Mouse (Mus musculus) telencephalon, adult 2 months (tissue): ENCODE data around the gene Mllt10.

Experiments used
- DNase-seq: peaks from one replicate; pipeline ENCODE4 v3.0.0-alpha.2; 2011; ENCODE audit warnings: low read depth, low spot score

Gene Mllt10

GRCm38 (mm10) chr2:18034371-18035250, 20.4 kb upstream of the Mllt10 start:
- no peak for DNase-seq

- no peak for DNase-seq
Observed at GRCm38 (mm10) chr2:18037491-18037890, 17.5 kb upstream of the Mllt10 start, which contains the start of gene A930004D18Rik. TSS of gene A930004D18Rik (minus strand) at chr2:18037737.

DNA sequence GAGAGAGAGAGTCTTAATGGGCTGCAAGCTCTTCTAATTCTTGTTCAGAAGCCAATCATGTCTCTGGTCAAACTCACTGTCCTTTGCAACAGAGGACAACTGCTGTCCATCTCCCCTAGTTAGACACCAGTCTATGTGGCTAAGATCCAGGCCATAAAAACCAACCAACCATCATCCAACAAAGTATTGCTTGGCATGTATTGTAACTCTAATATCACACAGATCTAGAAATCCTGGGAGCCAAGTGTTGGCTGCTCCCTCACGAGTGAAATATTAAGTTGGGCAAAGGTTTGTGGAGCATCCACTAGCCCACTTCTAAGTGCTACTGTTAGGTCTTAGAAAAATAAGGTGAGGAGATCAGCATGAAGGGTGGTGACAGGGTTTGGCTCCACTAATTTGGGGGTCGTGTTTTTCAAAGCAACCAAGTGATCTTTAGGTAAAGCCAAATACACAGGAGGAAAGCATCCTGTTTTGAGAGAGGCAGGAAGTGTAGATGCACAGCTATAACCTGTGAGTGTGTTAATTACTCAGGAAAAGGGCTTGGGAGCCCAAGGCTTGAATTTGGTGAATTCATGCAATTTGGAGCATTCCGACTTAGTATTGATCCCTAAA, 16.8 kb upstream of the Mllt10 start:
- DNase-seq, result no peak

DNA sequence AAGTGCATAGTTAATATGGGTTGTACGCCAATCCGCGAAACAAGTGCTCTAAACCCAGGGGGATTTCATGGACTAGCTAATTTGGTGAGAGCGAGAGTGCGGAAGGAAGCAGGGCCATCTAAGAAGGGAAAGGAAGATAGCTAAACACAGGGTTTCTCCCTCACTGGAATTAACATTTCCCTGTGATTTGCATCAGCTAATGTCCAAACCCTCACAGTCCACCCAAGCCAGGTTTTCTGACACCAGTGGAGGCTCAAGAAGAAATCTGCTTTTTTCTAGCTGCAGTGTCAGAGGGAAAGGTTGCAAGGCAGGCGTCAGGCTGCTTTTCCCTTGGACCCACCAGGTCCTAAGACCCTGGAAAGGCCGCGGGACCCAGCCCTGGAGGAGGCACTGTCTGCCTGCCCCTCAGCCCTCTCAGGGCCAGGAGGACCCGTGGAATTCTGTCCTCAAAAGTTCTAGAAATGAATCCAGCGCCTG, 16.1 kb upstream of the Mllt10 start:
- no peak for DNase-seq

GRCm38 (mm10) chr2:18039566-18040290, 15.3 kb upstream of the Mllt10 start:
- no peak for DNase-seq

DNA sequence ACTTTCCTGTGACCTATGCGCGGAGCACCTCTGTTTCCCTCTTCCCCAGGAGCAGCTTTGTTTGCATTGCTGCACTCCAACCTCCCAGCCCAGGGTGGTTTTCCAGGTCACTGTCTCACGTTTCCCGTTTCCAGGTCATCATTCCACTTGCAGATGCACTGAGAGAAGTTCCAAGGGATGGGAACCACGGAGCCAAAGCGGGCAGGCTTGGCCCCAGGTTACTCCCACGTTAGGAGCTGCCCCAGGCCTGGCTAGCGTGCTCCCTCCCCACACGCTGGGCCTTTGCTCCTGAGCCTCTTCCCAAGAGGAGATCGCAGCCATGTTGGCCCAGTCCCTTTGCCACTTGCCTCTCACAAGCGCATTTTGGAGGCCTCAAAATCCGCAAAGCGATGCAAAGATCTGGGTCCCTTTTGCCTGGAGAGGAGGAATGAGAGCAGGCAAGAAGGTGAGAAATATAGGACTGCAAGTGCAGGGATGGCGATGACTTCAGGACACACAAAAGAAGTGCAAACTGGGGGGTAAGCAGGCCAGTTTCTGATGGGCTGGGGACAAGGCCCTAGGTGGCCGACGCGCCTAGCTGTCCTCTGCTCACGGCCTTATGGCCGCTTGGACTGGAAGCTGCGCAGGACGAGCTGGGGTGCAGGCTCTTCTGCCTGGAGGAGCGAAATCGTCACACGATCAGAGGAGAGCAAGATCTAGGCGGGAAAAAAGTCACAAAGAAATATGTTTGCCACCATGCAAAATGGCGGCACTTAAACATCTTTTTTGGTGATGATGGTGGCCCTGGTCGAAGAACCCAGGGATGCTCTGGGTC, 14.5 kb upstream of the Mllt10 start:
- no peak for DNase-seq

DNA sequence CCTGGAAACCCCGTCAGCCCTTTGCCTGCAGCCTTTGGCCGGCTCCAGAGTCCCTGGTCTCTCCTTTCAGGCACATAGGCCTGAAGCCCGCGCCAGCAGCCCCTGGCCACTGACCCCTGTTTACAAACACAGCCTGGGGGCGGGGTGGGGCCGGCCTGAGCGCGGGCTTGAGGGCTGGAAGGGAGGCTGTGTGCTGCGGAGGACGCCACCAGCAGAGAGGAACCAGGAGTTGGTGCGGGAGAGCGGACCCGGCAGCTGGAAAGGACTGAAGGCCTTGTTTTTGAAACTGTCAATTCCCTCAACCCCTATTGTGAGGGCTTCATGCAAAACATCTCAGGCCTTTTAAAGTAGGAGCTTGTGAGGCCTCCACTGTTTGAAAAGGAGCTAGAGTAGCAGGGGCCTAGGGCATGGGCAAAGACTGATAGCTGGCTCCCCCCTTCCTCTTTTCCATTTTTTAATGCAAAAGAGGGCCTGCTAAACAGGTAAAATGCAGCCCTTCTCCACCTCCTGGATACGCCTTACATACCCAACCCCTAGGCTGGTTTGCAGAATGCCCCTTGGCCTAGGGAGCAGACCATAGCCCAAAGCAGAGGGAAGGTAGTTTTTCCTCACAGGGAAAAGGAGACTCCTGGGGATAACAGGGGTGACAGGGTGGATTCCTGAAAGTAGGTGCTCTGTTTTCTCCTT, 13.7 kb upstream of the Mllt10 start:
- no peak for DNase-seq

GRCm38 (mm10) chr2:18045143-18045780, 9.8 kb upstream of the Mllt10 start:
- DNase-seq, result no peak

- no peak for DNase-seq
Observed at GRCm38 (mm10) chr2:18045781-18046181, 9.3 kb upstream of the Mllt10 start.

- no peak for DNase-seq
Observed at GRCm38 (mm10) chr2:18046186-18046585, 8.9 kb upstream of the Mllt10 start.

DNA sequence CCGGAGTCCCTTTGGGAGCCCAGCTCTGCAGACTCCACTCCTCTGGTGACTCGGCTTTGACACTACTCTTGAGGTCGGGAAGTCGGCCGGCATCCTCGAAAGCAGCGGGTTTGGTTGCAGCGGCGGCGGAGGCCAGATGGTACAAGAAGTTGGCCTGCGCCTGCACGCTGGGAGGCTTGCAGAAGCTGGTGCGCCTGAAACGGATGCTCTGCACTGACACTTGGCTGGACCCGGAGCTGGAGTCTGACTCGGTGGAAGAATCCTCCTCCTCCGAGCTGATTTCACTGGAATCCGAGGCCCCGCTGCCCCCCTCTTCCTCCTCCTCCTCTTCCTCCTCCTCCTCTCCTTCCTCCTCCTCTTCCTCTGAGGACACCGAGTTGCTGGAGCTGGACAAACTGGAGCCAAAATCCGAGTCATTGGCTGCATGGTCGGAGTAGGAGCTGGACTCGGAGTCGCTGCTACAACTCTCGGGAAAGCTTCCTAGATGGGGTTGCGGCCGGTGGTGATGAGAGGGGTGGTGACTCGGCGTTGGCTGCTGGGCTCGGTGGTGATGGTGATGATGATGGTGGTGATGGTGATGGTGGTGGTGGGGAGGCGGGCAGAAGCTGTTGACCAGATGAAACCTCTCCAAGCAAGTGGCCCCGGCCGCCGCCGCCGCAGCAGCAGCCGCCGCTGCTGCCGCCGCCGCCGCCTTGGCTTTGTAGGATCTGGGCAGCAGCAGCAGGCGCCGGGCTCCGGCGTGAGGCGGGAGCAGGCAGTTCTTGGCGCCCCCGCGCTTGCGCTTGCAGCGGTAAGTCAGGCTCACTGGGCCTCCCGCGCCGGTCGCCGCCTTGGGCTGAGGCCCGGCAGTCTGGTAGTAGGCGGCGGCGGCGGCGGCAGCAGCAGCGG, 8.0 kb upstream of the Mllt10 start:
- DNase-seq, result no peak

- no peak for DNase-seq
Observed at GRCm38 (mm10) chr2:18047646-18048452, 7.2 kb upstream of the Mllt10 start.

DNA sequence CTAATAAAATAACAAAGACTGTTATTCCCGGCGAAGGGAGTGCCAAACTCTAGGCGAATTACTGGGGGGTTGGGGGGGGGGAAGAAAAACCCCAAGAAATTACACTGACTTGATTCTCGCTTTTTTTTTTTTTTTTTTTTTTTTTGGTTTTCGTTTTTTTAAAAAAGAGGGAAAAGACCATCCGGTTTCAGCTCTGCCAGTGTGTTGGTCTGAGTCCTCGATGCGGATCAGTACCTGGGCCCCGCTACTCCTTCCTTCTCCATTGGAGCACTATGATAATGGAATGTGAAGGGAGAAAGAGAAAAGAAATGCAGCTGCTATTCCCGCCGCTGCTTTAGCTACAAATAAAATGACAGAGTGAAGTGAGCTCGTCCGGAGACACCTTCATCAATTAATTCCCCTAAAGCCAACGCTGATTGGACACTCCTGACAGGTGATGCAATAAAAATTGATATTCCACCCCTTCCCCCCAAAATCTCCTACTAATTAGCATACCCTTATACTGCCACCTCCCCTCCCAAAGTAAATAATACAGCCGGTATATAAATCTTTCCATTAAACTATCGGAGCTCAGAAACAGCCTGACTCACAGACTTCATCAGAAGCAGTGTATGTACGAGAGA, 6.5 kb upstream of the Mllt10 start, which contains the start of gene Skida1:
Skida1 (minus strand) TSS at position 599 of the 623 bp plus-strand sequence.
- no peak for DNase-seq

GRCm38 (mm10) chr2:18049279-18049821, 5.7 kb upstream of the Mllt10 start:
- no peak for DNase-seq

DNA sequence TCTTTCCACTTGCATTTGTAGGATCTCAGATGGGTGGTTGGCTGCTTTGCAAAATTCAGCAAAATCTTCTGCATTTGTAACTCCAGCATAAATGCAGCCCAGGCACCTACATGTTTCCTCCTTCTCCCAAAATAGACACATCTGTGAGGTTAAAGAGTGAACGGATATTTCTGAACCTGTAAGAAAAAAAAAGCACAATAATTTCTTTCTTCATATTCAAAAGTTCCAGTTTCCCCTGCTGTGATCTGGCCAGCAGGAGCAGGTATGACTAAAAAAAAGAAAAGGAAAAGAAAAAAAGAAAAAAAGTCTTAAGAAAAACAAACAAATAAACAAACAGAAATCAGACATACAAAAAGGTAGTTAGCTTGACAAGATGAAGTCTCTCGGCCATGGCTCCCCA, 5.0 kb upstream of the Mllt10 start:
- no peak for DNase-seq

- no peak for DNase-seq
Observed at GRCm38 (mm10) chr2:18050541-18050985, 4.5 kb upstream of the Mllt10 start.

- DNase-seq, result no peak
Observed at GRCm38 (mm10) chr2:18051026-18051830, 3.8 kb upstream of the Mllt10 start.
